Mouse (Mus musculus) T-helper 1 cell (primary cell): Measurements from ENCODE around the gene Fam173a.
"Not testable (repeated sequence)": the region's sequence is repeated elsewhere in the genome, so short reads cannot be mapped to it uniquely, and the experiment has no call there.

Experiments
- in situ Hi-C: fragments of 300-600 bp; cut with MboI, MseI; formaldehyde crosslinking; loops from one replicate; pipeline ENCODE4 v1.15.1; 2025; ENCODE audit warnings: high pct_unique_total_duplicates

The Fam173a gene

GRCm38 (mm10) chr17:25762591-25762990 lies 30.1 kb downstream of the Fam173a start:
- in situ Hi-C loops, result no loop called here

- in situ Hi-C loops, result no loop called here
Measured at GRCm38 (mm10) chr17:25761561-25761970, 31.1 kb downstream of the Fam173a start.

DNA sequence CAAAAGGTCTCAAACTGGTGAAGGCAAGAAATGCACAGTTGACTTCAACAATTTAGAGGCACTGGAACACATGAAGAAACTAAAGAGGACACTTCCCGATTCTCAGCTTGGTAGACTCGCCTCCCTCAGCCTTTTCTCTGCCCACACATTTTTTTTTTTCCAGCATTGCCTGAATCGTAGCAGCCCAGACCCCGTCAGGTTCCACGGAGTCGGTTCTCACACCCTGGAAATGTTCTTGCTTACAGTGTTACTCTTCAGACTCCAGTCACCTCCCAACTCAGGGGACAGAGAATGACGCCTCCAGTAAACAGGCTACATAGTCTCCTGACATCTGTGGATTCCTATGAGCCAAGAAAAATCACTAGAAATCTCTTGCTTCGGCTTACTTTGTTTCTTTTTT lies 32.6 kb downstream of the Fam173a start:
- in situ Hi-C loops, result no loop called here

GRCm38 (mm10) chr17:25757691-25758090 lies 35.0 kb downstream of the Fam173a start:
- in situ Hi-C loops, result no loop called here

DNA sequence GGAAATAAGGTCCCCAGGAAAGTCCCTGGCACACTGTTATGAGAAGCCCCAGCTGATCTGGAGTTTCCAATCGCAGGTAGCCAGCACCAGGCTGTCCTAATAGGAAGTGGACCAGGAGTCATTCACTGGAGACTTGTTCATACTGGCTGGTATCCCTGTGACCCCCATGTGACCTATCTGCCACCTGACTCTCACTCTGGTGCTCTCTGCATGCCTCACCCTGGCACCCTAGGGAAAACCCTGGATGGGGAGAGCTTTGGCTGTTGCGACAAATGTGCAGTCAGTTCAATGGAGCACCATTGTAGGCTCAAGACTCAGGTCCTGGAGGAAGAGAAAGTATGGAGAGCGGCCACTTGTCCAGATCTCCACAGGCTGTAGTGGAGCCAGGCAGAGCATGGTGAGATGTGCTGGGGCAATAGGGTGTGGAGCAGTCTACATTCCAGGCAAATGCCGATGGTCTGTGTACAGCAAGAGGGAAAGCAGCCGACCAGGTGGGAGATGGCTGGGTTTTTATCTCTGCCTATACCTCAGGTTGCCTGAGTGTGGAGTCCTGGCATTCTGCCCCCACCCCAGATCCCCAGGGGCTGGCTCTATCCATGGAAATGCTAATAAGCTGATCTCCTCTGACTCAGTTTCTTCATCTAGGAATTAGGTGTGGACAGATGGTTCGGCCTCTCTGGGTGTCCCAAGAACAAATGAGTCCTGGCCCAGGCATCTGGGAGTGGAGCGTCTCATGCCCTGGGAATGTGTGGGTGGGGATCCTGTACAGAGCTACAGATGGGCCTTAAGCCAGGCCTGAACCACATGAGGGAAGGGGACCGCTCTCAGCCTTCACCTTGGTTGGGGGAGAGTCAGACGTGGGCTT lies 36.1 kb downstream of the Fam173a start:
- in situ Hi-C loops, result no loop called here

GRCm38 (mm10) chr17:25755627-25756377 lies 36.9 kb downstream of the Fam173a start:
- in situ Hi-C loops, result no loop called here

DNA sequence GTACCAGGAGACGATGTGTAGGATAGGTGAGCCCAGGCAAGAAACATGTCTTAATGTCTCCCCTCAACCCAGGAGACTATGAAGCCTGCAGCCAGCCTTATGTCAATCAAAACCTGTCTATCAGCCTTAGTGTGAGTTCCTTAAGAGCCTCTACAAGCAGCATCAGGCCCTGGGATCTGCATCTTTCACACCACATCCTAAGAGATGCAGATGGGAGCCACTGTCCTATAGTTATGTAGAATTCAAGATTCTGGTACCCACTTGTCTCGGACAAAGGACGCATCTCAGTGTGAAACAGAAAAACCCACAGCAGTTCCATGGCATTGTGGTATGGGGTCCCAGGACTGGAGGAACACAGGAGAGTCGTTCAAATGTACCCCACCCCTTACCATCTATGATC lies 37.6 kb downstream of the Fam173a start:
- in situ Hi-C loops, result no loop called here

DNA sequence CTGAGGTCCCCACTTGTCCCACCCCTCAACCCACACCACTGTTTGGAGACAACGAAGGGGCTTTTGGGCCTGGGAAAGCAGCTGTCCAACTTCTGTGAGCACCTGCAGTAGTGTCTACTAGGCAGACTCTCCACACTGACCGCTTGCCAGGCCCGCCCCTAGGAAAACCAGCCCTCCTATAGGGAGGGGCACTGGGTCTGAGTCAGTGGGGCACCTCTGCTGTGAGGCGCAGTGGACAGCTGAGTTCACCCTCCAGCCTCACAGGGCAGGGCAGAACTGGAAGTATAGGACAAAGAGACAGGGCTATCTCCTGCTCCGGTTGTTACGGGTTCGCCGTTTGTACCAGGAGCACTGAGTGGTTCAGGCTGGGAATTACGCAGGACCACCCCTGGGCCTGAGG lies 38.5 kb downstream of the Fam173a start, which contains the start of gene Msln:
Gene Msln (minus strand): TSS at position 138 of the 400 bp plus-strand sequence.
- in situ Hi-C loops, result no loop called here

DNA sequence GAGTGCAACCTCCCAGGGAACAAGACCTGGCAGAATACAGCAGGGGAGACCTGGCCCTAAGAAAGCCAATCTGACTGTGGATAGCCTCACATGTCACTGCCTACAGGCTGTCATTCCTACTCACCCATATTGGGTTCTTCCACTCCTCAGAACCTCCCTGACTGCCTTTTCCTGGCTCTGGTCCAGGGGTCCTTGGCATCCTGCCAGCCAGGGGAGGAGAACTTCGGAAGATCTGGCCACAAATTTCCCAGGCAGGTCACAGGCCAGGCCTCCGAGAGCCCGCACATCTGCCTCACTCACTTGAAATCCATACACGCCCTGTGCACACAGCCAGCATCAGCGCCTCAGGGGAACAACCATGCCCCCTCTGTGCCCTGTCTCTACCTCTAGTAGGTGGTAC lies 41.3 kb downstream of the Fam173a start:
- in situ Hi-C loops, result no loop called here

DNA sequence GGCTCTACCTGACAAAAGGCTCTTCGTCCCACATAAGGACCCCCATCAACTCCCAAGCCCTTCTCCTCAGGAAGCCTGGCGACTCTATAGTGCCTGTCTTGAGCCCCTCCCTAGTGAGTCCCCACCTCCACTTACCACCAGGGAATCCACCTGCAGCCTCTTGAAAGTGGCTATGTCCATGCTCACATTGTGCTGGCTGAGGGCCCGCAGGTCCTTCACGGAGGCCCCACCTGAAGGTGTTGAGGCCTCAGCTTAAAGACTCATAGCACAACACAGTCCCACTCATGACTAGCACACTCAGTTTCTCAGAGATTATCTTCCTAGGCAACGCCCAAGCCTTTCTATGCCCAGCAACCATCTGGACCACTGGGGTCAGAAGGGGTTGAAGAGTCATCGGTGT lies 43.4 kb downstream of the Fam173a start:
- in situ Hi-C loops, result no loop called here

DNA sequence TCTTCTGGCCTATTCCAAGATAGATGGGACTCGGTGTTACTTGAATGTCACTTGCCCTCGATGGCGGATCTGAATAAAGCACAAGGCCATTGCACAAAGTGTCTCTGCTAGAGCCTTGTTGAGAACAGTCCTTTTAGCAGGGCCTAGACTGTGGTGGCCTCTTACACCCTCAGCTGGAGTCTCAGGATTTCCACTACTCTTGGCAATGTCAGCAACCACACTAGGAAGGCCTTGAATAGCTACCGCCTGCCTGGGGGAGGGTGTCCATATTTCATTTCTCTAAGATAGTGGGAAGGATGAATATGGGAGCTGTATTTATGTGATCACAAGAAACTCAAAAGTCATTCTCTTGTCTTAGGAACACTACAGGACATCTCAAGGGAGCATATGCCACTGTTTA lies 44.5 kb downstream of the Fam173a start:
- in situ Hi-C loops, result no loop called here

- in situ Hi-C loops, result no loop called here
Measured at GRCm38 (mm10) chr17:25744311-25744710, 48.4 kb downstream of the Fam173a start.

DNA sequence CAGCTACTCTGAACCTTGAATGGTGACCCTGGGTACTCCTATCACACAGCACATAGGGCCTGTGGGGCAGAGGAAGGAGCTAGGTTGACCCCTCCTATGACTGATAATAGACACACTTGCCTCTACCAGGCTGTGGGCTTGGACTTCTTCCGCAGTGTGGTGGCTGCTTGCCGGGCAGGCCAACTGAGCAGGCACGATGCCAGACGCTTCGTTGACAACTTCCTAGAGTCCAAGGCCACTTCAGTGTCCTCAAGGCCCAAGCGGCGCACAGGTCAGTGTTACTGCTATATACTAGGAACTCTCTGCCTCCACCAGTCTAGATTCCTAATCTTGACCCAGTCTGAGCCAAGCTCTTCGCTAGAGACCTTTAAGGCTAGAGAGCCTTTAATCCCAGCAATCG lies 48.9 kb downstream of the Fam173a start:
- in situ Hi-C loops, result no loop called here

GRCm38 (mm10) chr17:25741471-25741870 lies 51.2 kb downstream of the Fam173a start:
- in situ Hi-C loops, result not testable (repeated sequence)
